Mouse (Mus musculus) testis, adult 2 months (tissue): ENCODE results near the gene Nmrk1.

Experiments
- CTCF ChIP-seq: fragments of 200-500 bp; IDR thresholded peaks from 2 replicates; pipeline ENCODE4 v1.5.1; 2012; ENCODE audit warnings: low read depth, mild to moderate bottlenecking, inconsistent platforms, low read length, moderate library complexity; ENCODE audit not compliant: control insufficient read depth, insufficient read depth, insufficient replicate concordance
- POLR2A ChIP-seq: fragments of 200-500 bp; IDR thresholded peaks from 2 replicates; pipeline ENCODE4 v1.6.1; 2012; ENCODE audit warnings: low read depth, mild to moderate bottlenecking, inconsistent platforms, low read length, moderate library complexity; ENCODE audit not compliant: control insufficient read depth

DNA sequence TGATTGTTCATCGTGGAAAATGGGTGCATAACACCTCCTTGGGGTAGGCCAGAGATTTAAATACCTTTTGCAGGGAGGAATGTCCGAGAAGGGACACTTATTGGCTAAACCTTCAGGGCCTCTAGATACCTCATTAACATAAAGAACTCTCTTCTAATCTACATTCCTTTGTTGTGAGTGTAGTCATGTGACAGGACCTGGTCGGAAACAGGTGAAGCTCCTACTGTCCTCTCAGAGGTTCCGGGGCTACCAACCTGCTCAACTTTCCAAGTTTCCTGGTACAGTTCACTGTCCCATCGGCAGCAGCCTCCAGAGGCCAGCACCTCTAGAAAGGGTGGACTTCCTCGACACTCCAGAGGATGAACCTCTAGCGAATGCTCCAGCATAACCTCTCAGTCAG lies 24.2 kb downstream of the Nmrk1 start:
- TF ChIP-seq CTCF (no peak), POLR2A (no peak)
